Mouse (Mus musculus) bone marrow, adult 2 months (tissue): Measurements from ENCODE around the gene 2310002L09Rik. TPM values are rescaled to one million over a fixed set of nuclear protein-coding genes. Genes with fewer than 3 reads are reported as not detected.
"Not testable (repeated sequence)": the region's sequence is repeated elsewhere in the genome, so short reads cannot be mapped to it uniquely, and the experiment has no call there.

Experiments used
- H3K27ac ChIP-seq: fragments of 200-500 bp; 2 replicates; pipeline ENCODE4 v1.5.1; 2012; ENCODE audit warnings: low read depth, mild to moderate bottlenecking, control low read depth, inconsistent platforms, low read length; ENCODE audit not compliant: control insufficient read depth, poor library complexity, insufficient read depth
- H3K4me1 ChIP-seq: fragments of 200-500 bp; 2 replicates; pipeline ENCODE4 v1.6.1; 2011; ENCODE audit warnings: low read length; ENCODE audit not compliant: control insufficient read depth, insufficient read depth
- H3K4me3 ChIP-seq: fragments of 200-500 bp; replicated peaks from 2 replicates; pipeline ENCODE3; 2011; ENCODE audit warnings: mild to moderate bottlenecking, low read depth, low read length, control low read depth; ENCODE audit not compliant: control insufficient read depth
- CTCF ChIP-seq: fragments of 200-500 bp; IDR thresholded peaks from 2 replicates; pipeline ENCODE4 v1.5.1; 2011; ENCODE audit warnings: low read length, control low read depth; ENCODE audit not compliant: control insufficient read depth, insufficient read depth
- POLR2A ChIP-seq: fragments of 200-500 bp; IDR thresholded peaks from 2 replicates; pipeline ENCODE4 v1.6.1; 2011; ENCODE audit warnings: low read depth, mild to moderate bottlenecking, control low read depth, low read length, borderline replicate concordance; ENCODE audit not compliant: control insufficient read depth
- WGBS: fragments of 180-500 bp; shearing (Covaris S2); methylation state at CpG from one replicate; pipeline ENCODE4 v1.1.7; 2018; 5-methylcytosine and 5-hydroxymethylcytosine counted together
- polyA plus RNA-seq: library from polyadenylated mRNA; stranded (reverse); fragments of >200 nt; gene quantifications from 2 replicates; pipeline ENCODE4 v1.2.4, GENCODE M21; 2011; ENCODE audit warnings: low replicate concordance; ENCODE audit not compliant: missing spikeins, insufficient read depth, insufficient read length

Gene 2310002L09Rik
- polyA plus RNA-seq = not detected in 2 replicates

DNA sequence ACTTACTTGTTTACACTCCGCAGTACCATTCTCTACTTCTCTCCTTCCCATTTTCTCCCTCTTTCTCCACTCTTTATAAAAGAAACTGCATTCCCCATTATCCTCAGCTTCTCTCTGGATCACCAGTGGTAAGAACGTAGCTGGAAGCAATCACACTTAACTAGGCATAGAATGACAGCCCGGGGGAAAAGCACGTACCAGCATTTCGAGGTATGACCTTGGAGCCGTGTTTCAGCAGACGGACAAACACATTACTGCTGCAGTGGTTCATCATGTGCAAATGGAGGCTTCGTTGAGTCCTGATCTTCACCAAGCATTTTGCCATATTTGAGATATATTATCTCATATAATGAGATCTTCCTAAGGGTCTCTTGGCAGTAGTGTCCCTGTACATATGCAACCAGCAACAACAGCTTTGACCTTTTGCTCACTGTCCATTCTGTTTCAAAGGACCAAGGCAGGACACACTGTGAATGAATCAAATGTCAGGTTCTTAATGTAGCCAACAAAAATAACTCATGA, at the start of gene 2310002L09Rik:
Gene 2310002L09Rik (minus strand): TSS at position 472 of the 522 bp plus-strand sequence.
- no peak within 1 kb of the TSS for H3K4me3 ChIP-seq
- 82% methylated on average over 8 of the region's 8 CpGs for WGBS
- no peak within 1 kb of the TSS for H3K27ac ChIP-seq
- no peaks in the 10 kb centered on the region for H3K4me1 ChIP-seq
- TF ChIP-seq POLR2A (no peak), CTCF (no peak)

DNA sequence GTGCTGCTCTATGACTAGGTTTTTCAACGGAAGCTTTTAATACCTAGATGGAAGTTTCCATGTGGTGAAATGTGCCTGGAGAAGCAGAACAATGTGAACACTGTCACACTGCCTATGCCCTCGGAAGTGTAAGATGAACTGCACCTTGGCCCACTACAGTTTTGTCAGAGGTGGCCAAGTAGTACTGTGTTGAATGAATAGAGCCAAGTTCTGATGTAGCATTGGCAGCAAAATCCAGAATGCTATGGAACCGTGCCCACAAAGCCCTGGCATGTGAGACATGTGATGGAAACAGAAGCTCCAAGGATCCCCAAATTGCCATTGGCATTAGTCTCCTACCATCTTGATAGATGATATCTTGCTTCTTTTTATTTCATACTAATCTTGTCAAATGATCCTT, 29.8 kb upstream of the 2310002L09Rik start:
- no peaks in the 10 kb centered on the region for H3K4me1 ChIP-seq
- H3K4me3 ChIP-seq = no peak overlapping the region
- TF ChIP-seq POLR2A (no peak), CTCF (no peak)
- 69% methylated on average over 3 of the region's 3 CpGs for WGBS
- no peak overlapping the region for H3K27ac ChIP-seq

DNA sequence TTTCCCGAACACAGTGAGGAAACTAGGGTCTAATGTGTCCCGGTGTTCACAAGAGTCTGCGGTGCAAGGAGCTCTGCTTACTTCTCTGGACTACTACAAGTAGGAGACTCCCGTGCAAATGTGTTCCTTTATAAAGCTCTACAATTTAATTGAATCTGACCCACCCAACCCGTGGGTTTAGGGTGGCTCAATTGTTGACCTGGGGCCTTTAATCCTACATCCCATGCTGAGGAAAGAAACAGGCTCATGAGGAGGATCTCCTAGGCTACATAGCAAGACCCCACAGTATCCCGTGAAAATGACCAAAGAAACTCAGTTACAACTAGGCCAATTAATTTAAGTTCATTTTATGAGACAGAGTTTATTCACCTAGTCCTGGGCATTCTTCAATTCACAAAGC, 30.0 kb downstream of the 2310002L09Rik start, which contains the start of gene Gm11756:
Gene Gm11756 (minus strand): TSS at position 101 of the 400 bp plus-strand sequence.
- H3K4me1 ChIP-seq, H3K4me3 ChIP-seq, H3K27ac ChIP-seq: not testable (repeated sequence)
- 70% methylated on average over 6 of the region's 6 CpGs for WGBS

DNA sequence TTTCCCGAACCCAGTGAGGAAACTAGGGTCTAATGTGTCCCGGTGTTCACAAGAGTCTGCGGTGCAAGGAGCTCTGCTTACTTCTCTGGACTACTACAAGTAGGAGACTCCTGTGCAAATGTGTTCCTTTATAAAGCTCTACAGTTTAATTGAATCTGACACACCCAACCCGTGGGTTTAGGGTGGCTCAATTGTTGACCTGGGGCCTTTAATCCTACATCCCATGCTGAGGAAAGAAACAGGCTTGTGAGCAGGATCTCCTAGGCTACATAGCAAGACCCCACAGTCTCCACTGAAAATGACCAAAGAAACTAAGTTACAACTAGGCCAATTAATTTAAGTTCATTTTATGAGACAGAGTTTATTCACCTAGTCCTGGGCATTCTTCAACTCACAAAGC, 44.8 kb downstream of the 2310002L09Rik start, which contains the start of gene Gm13871:
Gene Gm13871 (minus strand): TSS at position 101 of the 400 bp plus-strand sequence.
- not testable (repeated sequence) for H3K27ac ChIP-seq
- no CpG with 5 or more reads among the region's 4 CpGs for WGBS

DNA sequence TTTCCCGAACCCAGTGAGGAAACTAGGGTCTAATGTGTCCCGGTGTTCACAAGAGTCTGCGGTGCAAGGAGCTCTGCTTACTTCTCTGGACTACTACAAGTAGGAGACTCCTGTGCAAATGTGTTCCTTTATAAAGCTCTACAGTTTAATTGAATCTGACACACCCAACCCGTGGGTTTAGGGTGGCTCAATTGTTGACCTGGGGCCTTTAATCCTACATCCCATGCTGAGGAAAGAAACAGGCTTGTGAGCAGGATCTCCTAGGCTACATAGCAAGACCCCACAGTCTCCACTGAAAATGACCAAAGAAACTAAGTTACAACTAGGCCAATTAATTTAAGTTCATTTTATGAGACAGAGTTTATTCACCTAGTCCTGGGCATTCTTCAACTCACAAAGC, 59.6 kb downstream of the 2310002L09Rik start, which contains the start of gene Gm11757:
Gene Gm11757 (minus strand): TSS at position 101 of the 400 bp plus-strand sequence.
- not testable (repeated sequence) for H3K4me1 ChIP-seq, H3K27ac ChIP-seq, H3K4me3 ChIP-seq
- WGBS = no CpG with 5 or more reads among the region's 4 CpGs

More for the DNA sequence above, 44.8 kb downstream of the 2310002L09Rik start, which contains the start of gene Gm13871:
- not testable (repeated sequence) for H3K4me3 ChIP-seq, H3K4me1 ChIP-seq

Other genes with a start within 250 kb of the 2310002L09Rik start
- not detected in 2 replicates for gene Rasef, start 159.9 kb downstream of the 2310002L09Rik start, polyA plus RNA-seq
- gene Gm11758, start 74.6 kb downstream of the 2310002L09Rik start, polyA plus RNA-seq = not detected in 2 replicates
- not detected in 2 replicates for gene Gm11757, start 59.7 kb downstream of the 2310002L09Rik start, polyA plus RNA-seq
- gene Gm13871, start 44.9 kb downstream of the 2310002L09Rik start, polyA plus RNA-seq = not detected in 2 replicates
- not detected in 2 replicates for gene Gm11756, start 30.1 kb downstream of the 2310002L09Rik start, polyA plus RNA-seq
- gene Frmd3, start 62.6 kb upstream of the 2310002L09Rik start, polyA plus RNA-seq = 0.40 and 1.1 TPM in 2 replicates